Mouse (Mus musculus): Measurements from ENCODE around the gene Mrpl58. TPM values are rescaled to one million over a fixed set of nuclear protein-coding genes. Genes with fewer than 3 reads are reported as not detected.
"Not testable (repeated sequence)": the region's sequence is repeated elsewhere in the genome, so short reads cannot be mapped to it uniquely, and the experiment has no call there.

Gene Mrpl58
- polyA plus RNA-seq, 1 experiment: 166 TPM

DNA sequence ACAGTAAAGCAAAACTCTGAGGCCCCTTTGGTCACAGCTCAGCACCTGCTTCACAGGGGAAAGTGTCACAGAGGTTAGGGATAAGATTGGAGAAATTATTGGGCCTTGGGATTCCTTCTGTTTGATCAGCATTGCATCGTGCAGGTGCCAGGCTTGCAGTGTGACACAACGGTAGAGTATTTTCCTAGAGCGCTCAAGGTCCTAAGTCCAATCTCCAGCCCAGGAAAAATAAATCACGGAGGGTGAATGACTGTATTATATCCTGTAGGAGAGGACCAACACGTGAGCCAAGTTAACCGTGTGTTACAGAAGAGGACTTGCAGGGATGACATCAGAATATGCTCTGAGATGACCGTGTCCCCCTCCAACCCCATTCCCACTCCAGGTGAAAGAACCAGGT is 46.6 kb downstream of the Mrpl58 start:
- Histone ChIP-seq H3K27ac (ENCODE audit: control insufficient read depth, insufficient read depth, low read length) (no peak overlapping the region), H3K36me3 (ENCODE audit: control insufficient read depth, insufficient read depth, low read length) (no peaks in the 10 kb centered on the region), H3K27me3 (ENCODE audit: control insufficient read depth, insufficient read depth, low read length) (no peaks in the 10 kb centered on the region), H3K4me3 (ENCODE audit: control insufficient read depth, insufficient read depth, low read length) (no peak overlapping the region), H3K4me1 (replicated peaks; ENCODE audit: control insufficient read depth, insufficient read depth, low read length) (peaks cover 55% of the 10 kb centered on the region)
- DNase-seq: no peak
- 98% methylated on average over 7 of the region's 7 CpGs for WGBS
- TF ChIP-seq CTCF (IDR thresholded peaks at IDR 0.05; ENCODE audit: borderline replicate concordance, control insufficient read depth, extremely low read depth, insufficient read depth, low read length, poor library complexity) (no peak), POLR2A (IDR thresholded peaks at IDR 0.05; ENCODE audit: control insufficient read depth, extremely low read depth, insufficient read depth, low read length, poor library complexity) (no peak)

DNA sequence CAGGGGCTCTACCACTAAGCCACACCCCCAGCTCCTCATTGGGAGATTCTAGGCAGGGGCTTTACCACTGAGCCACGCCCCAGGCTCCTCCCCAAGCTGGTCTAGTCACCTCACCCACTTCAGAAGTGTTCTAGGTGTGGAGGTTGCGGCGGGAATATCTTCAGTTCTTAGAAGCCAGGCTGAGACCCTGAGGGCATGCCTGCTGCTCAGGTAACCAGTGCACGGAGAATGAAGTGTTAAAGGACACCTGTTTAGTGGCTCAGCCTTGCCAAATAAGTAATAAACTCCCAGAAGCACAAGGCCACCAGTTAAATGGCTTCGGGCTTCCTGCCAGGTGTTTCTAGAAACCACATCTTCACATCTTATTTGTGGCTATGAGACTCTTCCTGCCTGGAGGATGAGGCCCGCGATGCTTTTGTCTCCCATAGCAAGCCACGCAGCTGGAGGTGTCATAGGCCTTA is 48.3 kb downstream of the Mrpl58 start:
- DNase-seq: peak; percentile 86
- TF ChIP-seq POLR2A (IDR thresholded peaks at IDR 0.05; ENCODE audit: control insufficient read depth, extremely low read depth, insufficient read depth, low read length, poor library complexity) (0 out of 2 replicates have a peak, but pooled peaks have one; percentile 26), CTCF (IDR thresholded peaks at IDR 0.05; ENCODE audit: borderline replicate concordance, control insufficient read depth, extremely low read depth, insufficient read depth, low read length, poor library complexity) (no peak)
- peak overlapping the region; percentile 99 for H3K27ac ChIP-seq (ENCODE audit: control insufficient read depth, insufficient read depth, low read length)
- no peaks in the 10 kb centered on the region for H3K27me3 ChIP-seq (ENCODE audit: control insufficient read depth, insufficient read depth, low read length)
- 4% methylated on average over 8 of the region's 8 CpGs for WGBS
- no peaks in the 10 kb centered on the region for H3K36me3 ChIP-seq (ENCODE audit: control insufficient read depth, insufficient read depth, low read length)
- peaks cover 47% of the 10 kb centered on the region for H3K4me1 ChIP-seq (replicated peaks; ENCODE audit: control insufficient read depth, insufficient read depth, low read length)
- no peak overlapping the region for H3K4me3 ChIP-seq (ENCODE audit: control insufficient read depth, insufficient read depth, low read length)

GRCm38 (mm10) chr11:115452281-115452860 is 48.8 kb downstream of the Mrpl58 start:
- H3K27me3 ChIP-seq (ENCODE audit: control insufficient read depth, insufficient read depth, low read length): no peaks in the 10 kb centered on the region
- no peaks in the 10 kb centered on the region for H3K36me3 ChIP-seq (ENCODE audit: control insufficient read depth, insufficient read depth, low read length)
- H3K4me3 ChIP-seq (ENCODE audit: control insufficient read depth, insufficient read depth, low read length): no peak overlapping the region
- H3K4me1 ChIP-seq (replicated peaks; ENCODE audit: control insufficient read depth, insufficient read depth, low read length): peaks cover 51% of the 10 kb centered on the region
- 4% methylated on average over 7 of the region's 7 CpGs for WGBS
- no peak for TF ChIP-seq CTCF (IDR thresholded peaks at IDR 0.05; ENCODE audit: borderline replicate concordance, control insufficient read depth, extremely low read depth, insufficient read depth, low read length, poor library complexity)
- no peak for TF ChIP-seq POLR2A (IDR thresholded peaks at IDR 0.05; ENCODE audit: control insufficient read depth, extremely low read depth, insufficient read depth, low read length, poor library complexity)
- peak overlapping the region; percentile 99 for H3K27ac ChIP-seq (ENCODE audit: control insufficient read depth, insufficient read depth, low read length)
- DNase-seq: no peak

- peak overlapping the region; percentile 99 for H3K27ac ChIP-seq (ENCODE audit: control insufficient read depth, insufficient read depth, low read length)
- 61% methylated on average over 4 of the region's 4 CpGs for WGBS
Measured at GRCm38 (mm10) chr11:115453306-115453705, 49.8 kb downstream of the Mrpl58 start.

DNA sequence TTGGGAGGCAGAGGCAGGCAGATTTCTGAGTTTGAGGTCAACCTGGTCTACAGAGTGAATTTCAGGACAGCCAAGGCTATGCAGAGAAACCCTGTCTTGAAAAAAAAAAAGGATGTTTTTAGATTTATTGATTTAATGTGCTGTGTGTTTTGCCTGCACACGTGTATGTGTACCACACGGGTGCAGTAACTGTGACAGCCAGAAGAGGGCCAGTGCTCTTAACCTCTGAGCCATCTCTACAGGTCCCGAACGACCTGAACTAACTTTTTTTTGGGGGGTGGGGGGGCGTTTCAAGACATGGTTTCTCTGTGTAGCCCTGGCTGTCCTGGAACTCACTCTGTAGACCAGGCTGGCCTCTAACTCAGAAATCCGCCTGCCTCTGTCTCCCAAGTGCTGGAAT is 51.3 kb downstream of the Mrpl58 start:
- H3K27me3 ChIP-seq (ENCODE audit: control insufficient read depth, insufficient read depth, low read length); H3K4me3 ChIP-seq (ENCODE audit: control insufficient read depth, insufficient read depth, low read length); H3K27ac ChIP-seq (ENCODE audit: control insufficient read depth, insufficient read depth, low read length); DNase-seq; H3K36me3 ChIP-seq (ENCODE audit: control insufficient read depth, insufficient read depth, low read length): not testable (repeated sequence)
- peaks cover 66% of the 10 kb centered on the region for H3K4me1 ChIP-seq (replicated peaks; ENCODE audit: control insufficient read depth, insufficient read depth, low read length)
- 95% methylated on average over 6 of the region's 6 CpGs for WGBS

More at GRCm38 (mm10) chr11:115453306-115453705, 49.8 kb downstream of the Mrpl58 start:
- H3K36me3 ChIP-seq (ENCODE audit: control insufficient read depth, insufficient read depth, low read length): no peaks in the 10 kb centered on the region
- no peaks in the 10 kb centered on the region for H3K27me3 ChIP-seq (ENCODE audit: control insufficient read depth, insufficient read depth, low read length)
- no peak overlapping the region for H3K4me3 ChIP-seq (ENCODE audit: control insufficient read depth, insufficient read depth, low read length)
- no peak for DNase-seq
- TF ChIP-seq POLR2A (IDR thresholded peaks at IDR 0.05; ENCODE audit: control insufficient read depth, extremely low read depth, insufficient read depth, low read length, poor library complexity): no peak
- TF ChIP-seq CTCF (IDR thresholded peaks at IDR 0.05; ENCODE audit: borderline replicate concordance, control insufficient read depth, extremely low read depth, insufficient read depth, low read length, poor library complexity): 0 out of 2 replicates have a peak, but pooled peaks have one; percentile 33
- peaks cover 60% of the 10 kb centered on the region for H3K4me1 ChIP-seq (replicated peaks; ENCODE audit: control insufficient read depth, insufficient read depth, low read length)

- 96% methylated on average over 15 of the region's 15 CpGs for WGBS
- H3K36me3 ChIP-seq (ENCODE audit: control insufficient read depth, insufficient read depth, low read length): no peaks in the 10 kb centered on the region
- no peak for DNase-seq
- no peak overlapping the region for H3K27ac ChIP-seq (ENCODE audit: control insufficient read depth, insufficient read depth, low read length)
- TF ChIP-seq CTCF (IDR thresholded peaks at IDR 0.05; ENCODE audit: borderline replicate concordance, control insufficient read depth, extremely low read depth, insufficient read depth, low read length, poor library complexity) (peak; percentile 35; the same call in 1 of the 2 replicates), POLR2A (IDR thresholded peaks at IDR 0.05; ENCODE audit: control insufficient read depth, extremely low read depth, insufficient read depth, low read length, poor library complexity) (no peak)
- no peak overlapping the region for H3K4me3 ChIP-seq (ENCODE audit: control insufficient read depth, insufficient read depth, low read length)
- H3K4me1 ChIP-seq (replicated peaks; ENCODE audit: control insufficient read depth, insufficient read depth, low read length): peaks cover 59% of the 10 kb centered on the region
- H3K27me3 ChIP-seq (ENCODE audit: control insufficient read depth, insufficient read depth, low read length): no peaks in the 10 kb centered on the region
Measured at GRCm38 (mm10) chr11:115455619-115456018, 52.1 kb downstream of the Mrpl58 start.

DNA sequence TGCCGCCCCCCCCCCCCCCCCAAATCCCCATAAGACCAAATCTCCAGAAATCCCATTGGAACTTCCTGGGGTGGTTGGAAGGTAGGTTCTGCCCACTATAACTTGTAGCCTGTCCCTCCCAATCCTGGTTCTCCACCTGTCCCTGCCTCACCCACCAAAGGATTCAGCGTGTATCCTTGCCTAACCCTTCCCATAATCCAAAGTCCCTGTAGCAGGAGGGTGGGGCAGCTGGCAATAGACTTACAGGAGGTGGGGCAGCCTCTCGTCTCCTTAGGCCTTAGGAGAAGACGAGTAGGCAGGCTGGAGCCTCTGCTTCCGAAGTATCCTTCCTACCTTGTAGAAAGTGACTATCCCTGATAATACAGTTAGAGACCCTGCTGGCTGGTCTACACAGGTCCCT is 52.6 kb downstream of the Mrpl58 start:
- no peak for DNase-seq
- 94% methylated on average over 5 of the region's 5 CpGs for WGBS
- Histone ChIP-seq H3K27ac (ENCODE audit: control insufficient read depth, insufficient read depth, low read length) (no peak overlapping the region), H3K4me1 (replicated peaks; ENCODE audit: control insufficient read depth, insufficient read depth, low read length) (peaks cover 63% of the 10 kb centered on the region), H3K4me3 (ENCODE audit: control insufficient read depth, insufficient read depth, low read length) (no peak overlapping the region), H3K27me3 (ENCODE audit: control insufficient read depth, insufficient read depth, low read length) (no peaks in the 10 kb centered on the region), H3K36me3 (ENCODE audit: control insufficient read depth, insufficient read depth, low read length) (no peaks in the 10 kb centered on the region)
- TF ChIP-seq CTCF (IDR thresholded peaks at IDR 0.05; ENCODE audit: borderline replicate concordance, control insufficient read depth, extremely low read depth, insufficient read depth, low read length, poor library complexity): no peak
- no peak for TF ChIP-seq POLR2A (IDR thresholded peaks at IDR 0.05; ENCODE audit: control insufficient read depth, extremely low read depth, insufficient read depth, low read length, poor library complexity)

Data from thymus, adult 2 months (tissue).